Mouse (Mus musculus): ENCODE data around the gene Rpl23. TPM values are rescaled to one million over a fixed set of nuclear protein-coding genes. Genes with fewer than 3 reads are reported as not detected.
A peak's percentile ranks its signal among the peaks of the same experiment; 100 is the strongest.

Gene Rpl23
- total RNA-seq (2017) = 1,225 to 1,795 TPM (median 1,736 TPM) in 3 replicates

DNA sequence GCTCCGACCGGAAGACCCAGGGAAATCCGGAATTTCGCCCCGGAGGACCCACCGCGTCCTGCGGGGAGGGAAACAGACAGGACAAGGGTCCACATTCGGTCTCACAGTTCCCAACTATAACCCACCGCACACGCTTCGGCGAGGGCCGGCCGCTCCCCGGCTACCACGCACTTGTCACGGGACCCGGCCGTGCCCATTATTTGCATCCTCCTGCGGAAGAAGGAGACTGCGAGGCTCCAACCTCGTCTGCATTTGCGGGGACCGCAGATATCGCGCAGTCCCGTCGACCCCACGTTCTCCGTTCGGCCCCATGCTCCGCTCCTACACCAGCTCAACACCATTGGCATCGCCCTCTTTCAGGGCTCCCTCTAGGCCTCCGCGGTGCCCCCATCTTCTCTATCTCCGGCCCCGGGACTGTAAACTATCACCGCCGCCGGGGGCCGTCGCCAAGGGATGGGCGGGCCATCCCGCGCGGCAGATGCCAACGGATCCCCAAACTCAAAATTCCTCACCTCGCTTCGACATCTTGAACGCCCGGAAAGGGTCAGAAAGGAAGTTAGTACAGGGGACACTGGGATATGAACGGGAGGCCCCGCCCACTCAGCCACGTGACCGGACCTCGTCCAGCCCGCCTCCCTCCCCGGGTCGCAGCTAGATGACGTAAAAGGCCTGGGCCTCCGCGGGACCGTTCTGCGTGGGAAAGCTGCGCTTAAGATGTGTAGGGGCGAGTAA is at the start of gene Rpl23:
Gene Rpl23, minus strand, starts transcription at position 606 of the 732 bp plus-strand sequence.
- ATAC-seq (replicated peaks; ENCODE audit: insufficient number of reproducible peaks, low FRiP score, low TSS enrichment, poor library complexity, severe bottlenecking) = peak; percentile 97

DNA sequence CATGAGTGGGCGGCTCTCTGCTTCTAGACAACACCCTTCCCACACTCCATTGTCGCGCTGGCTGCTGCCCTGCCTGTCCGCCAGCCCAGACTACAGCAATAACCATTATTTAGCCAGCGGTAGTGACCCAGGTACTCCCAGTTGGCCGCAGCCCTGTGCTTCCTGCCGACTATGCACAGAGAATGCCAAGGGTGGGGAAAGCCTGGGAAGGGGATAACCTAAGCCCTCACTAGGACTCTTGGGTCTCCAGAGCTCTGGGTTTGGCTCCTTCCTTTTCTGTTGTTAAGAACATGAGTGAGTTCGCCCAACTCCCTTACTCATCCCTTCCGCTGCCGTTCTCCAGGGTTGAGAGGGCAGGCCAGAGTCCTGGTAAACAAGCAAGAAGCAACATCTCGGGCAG is 49.8 kb upstream of the Rpl23 start:
- no peak for ATAC-seq (replicated peaks; ENCODE audit: insufficient number of reproducible peaks, low FRiP score, low TSS enrichment, poor library complexity, severe bottlenecking)

DNA sequence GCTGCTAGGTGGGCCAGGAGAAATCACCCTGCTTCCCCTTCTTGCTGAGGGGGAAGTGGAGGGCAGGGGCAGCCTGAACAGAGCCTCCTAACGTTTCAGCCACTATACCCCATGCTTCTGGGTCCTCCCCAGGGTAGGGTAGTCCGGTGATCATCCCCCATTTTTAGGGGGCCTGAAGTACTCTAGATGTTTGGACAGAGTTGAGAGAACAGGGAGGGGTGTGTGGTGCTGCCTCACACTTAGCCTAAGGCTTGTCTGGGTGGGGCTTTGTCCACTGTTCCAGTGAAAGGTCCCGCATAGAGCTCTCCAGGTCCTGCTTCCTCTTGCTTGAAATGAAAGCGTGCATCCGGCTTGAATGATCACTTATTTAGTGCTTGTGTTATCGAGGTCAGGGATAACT is 48.3 kb upstream of the Rpl23 start:
- ATAC-seq (replicated peaks; ENCODE audit: insufficient number of reproducible peaks, low FRiP score, low TSS enrichment, poor library complexity, severe bottlenecking) = no peak

DNA sequence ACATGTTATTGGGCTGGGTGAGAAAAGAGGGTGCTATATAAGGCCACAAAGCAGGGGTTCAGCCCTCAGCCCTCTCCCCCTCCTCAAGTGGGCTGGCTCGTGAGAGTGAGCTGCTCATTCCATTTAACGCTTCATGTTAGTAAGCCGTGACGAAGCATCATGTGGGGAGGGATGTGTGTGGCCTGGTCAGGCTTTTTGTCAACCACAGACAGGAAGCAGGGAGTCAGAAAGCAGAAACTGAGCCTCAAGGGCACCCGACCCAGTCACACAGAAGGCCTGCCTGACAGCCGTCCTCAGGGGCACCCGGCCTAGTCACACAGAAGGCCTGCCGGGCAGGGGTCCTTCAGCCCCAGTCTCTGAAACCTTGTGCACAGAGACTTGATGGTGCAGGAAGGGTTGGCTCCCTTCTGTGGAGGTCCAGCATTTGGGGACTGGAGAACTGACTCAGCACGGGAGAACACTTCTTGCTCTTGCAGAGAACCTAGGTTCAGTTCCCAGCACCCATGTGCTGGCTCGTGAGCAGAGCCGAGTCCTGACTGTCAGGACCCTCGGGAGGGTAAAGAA is 47.8 kb upstream of the Rpl23 start:
- ATAC-seq (replicated peaks; ENCODE audit: insufficient number of reproducible peaks, low FRiP score, low TSS enrichment, poor library complexity, severe bottlenecking) = peak; percentile 78

DNA sequence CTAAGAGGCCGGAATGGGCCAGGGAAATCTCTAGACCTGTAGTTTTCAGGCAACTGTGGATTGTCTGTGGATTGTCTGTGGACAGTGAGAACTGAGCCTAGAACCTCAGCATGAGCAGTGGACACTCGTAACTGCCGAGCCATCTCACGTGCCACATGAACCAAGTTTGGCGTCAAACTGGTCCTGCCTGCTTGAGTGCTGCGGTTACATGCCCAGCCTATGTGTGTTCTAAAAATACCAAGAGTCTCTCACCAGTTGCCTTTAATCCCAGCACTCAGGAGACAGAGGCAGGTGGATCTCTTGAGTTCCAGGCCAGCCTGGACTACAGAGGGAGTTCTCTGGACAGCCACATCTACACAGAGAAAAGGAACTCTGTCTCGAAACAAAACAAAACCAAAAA is 47.1 kb upstream of the Rpl23 start:
- ATAC-seq (replicated peaks; ENCODE audit: insufficient number of reproducible peaks, low FRiP score, low TSS enrichment, poor library complexity, severe bottlenecking) = no peak

DNA sequence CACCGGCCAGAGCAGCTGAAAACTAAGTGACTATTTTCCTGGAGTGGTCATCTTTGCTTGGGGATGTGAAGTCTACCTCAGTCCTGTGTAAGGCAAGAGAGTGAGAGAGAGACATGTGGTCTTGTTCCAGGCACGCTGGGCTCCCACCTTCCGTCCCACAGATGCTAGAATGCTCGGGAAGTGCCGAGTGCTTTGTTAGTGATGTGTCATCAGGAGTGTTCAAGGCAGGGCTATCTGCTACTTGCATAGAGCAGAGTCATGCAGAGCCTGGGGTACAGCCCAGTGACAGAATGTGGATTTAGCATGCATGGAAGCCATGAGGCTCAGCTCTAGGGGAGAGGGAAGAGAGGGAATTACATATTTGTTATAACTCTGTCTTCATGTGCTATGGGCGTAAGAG is 45.4 kb upstream of the Rpl23 start:
- no peak for ATAC-seq (replicated peaks; ENCODE audit: insufficient number of reproducible peaks, low FRiP score, low TSS enrichment, poor library complexity, severe bottlenecking)

DNA sequence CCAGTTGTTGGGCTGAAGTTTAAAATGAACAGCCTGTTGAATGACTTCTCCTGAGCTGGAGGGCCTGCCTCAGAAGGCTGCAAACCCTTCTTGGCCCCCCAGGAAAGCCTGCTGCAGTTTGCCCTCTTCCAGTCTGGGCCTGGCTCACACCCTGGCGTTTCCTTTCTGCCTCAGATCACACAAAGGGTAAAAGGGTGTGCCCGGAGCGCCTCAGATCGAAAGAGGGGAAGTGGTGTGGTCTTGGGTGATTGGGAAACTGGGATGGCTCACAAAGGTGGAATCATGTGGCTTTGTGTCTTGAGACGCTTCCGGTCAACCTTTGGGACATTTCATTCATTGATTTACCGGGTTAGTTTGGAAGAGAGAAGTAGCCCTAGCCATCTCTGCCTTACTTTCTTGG is 44.2 kb upstream of the Rpl23 start:
- ATAC-seq (replicated peaks; ENCODE audit: insufficient number of reproducible peaks, low FRiP score, low TSS enrichment, poor library complexity, severe bottlenecking) = peak; percentile 61

DNA sequence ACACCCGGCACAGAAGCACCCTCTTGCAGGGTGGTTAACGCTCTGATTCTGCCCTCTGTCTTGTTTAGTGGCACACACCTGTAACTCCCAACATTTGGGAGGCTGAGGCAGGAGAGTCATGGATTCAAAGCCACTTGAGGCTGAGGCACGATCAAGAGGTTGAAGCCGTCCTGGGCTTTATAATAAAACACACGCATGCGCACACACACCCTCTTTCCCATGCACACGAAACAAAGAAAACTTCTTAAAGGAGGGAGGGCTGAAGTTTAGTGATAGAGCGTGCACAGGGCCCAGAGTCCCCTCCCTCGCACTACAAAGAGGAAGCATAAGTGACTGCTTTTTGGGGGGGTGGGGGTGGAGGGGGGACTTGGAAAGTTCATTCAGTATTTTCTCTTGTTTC is 43.7 kb upstream of the Rpl23 start:
- no peak for ATAC-seq (replicated peaks; ENCODE audit: insufficient number of reproducible peaks, low FRiP score, low TSS enrichment, poor library complexity, severe bottlenecking)

DNA sequence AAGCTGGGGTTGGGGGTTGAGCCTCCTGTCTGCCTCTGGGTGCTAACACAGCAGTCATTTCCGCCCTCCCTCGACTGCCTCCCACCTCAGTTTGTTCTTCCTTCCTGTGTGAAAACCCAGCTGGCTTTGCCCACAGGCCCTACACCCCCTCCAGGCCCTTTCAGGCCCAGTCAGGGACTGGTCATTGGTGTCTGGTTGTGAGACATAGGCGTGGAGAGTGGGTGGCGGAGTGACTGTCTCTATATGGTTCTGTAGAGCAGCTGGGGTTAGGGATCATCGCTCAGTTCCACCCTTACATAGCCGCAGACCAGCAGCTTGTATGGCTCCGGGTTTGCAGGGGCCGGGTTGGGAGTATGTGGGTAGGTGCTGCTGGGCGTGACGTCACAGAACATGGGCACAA is 43.1 kb upstream of the Rpl23 start:
- ATAC-seq (replicated peaks; ENCODE audit: insufficient number of reproducible peaks, low FRiP score, low TSS enrichment, poor library complexity, severe bottlenecking) = peak; percentile 23

DNA sequence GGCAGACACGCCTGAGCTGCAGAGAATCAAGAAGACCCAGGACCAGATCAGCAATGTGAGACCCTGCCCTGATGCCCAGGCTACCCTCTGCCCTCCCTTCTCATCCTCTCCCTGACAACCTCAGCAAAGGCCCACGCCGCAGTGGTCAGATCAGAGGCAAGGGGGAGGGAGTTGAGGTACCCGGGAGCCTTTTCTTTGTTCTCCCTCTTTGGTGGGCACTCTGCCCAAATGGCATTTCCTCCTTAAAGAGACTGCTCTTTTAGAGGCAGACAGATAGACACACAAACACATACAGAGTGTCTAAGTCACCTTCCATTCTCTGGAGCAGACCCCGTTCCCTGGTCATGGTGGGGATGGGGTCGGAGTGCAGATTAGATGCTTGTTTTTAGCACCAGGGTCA is 42.7 kb upstream of the Rpl23 start:
- no peak for ATAC-seq (replicated peaks; ENCODE audit: insufficient number of reproducible peaks, low FRiP score, low TSS enrichment, poor library complexity, severe bottlenecking)

DNA sequence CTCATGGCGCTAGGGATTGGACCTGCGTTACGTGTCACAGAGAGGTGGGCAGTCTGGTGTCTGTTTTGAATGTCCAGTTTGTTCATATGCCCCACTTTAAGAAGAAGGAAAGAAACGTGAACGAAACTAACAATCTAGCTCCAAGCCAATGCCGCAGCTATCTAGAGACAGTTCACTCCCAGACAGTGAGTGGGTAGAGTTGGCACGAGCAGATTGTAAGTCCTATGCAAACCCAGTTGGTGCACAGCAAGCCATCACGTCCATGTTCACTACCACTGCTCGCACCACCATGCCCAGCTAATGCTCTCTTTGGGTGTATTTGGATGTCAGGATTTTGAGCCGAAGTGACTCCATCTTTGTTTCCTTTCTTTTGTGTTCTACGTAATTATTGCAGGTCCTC is 41.9 kb upstream of the Rpl23 start:
- no peak for ATAC-seq (replicated peaks; ENCODE audit: insufficient number of reproducible peaks, low FRiP score, low TSS enrichment, poor library complexity, severe bottlenecking)

DNA sequence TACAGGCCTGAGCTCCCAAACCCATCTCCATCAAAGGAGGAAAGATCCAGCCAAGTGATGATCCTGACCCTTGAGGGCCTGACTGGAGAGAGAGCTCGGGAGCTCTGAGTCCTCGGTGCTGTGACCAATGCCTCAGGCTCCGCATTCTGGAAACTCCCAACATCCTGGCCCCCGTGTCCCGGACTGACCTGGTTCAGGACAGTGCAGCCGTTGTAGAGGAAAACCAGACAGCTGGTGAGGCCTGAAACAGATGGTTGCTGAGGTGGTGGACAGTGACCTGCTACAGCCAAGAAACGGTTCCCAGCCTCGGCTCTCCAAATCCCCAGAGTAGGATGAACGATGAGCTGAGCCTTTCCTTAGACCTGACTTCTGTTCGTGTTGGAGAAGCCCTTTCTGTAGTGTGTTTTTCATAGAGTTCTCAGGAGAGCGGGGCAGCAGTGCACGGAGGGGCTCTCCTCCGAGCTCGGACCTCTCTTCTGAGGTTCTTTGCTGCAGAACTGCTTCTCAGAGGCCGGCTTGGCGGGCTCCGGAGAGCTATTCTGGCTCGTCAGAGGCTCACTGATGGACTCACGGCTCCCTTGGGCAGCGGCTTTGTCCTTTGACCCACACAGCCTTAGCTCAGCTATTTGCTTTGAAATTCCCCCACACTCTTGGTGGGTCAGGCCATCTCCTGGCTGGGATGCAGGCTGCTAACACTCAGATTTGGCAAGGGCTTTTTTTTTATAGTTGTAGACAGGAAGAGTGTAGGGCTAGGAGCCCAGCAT is 40.8 kb upstream of the Rpl23 start:
- no peak for ATAC-seq (replicated peaks; ENCODE audit: insufficient number of reproducible peaks, low FRiP score, low TSS enrichment, poor library complexity, severe bottlenecking)

DNA sequence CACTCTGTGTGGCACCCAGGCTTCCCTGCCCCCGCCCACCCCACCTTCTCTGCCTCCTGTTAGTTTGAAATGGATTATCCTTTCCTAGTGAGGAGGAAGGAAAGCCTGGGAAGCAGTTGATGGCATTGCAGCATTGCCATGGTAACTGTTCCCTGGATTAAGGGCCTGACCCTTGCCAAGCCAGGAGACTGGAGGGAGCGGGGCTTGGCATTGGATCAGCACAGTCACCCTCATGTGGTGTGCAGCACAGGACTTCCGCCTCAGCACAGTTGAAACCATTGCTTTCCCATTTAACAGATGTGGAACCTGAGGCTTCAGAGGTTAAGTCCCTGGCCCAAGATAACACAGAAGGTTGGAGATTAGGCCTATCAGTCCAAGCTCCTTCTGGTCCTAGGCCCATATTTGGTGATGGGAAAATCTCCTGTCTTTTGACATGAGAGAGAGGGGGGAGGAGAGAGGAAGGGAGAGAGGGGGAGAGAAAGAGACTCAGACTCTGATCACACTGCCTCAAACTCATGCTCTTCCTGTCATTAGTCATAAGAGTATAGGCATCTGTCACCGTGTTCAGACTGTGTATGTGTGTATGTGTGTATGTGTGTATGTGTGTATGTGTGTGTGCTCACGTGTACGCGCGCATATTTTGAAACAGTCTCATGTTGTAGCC is 39.3 kb upstream of the Rpl23 start:
- ATAC-seq (replicated peaks; ENCODE audit: insufficient number of reproducible peaks, low FRiP score, low TSS enrichment, poor library complexity, severe bottlenecking) = no peak

DNA sequence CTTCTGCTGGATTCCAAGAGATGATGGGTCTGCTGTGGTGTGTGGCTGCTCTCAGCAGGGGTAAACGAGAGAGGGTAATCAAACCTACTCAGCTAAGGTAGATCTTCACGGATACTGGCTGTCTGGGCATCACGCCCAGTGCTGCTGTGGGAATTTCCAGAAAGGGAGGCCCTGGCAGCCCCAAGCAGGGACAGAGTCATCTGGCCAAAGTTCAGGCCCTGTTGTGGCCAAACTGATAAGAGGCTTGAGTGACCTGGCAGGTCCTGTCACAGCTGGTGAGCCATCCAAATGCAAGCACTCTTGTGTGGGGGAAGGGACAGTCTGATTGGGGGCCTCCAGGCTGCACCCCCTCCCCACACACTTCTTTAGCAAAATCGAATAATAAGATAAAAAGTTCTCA is 38.6 kb upstream of the Rpl23 start:
- no peak for ATAC-seq (replicated peaks; ENCODE audit: insufficient number of reproducible peaks, low FRiP score, low TSS enrichment, poor library complexity, severe bottlenecking)

DNA sequence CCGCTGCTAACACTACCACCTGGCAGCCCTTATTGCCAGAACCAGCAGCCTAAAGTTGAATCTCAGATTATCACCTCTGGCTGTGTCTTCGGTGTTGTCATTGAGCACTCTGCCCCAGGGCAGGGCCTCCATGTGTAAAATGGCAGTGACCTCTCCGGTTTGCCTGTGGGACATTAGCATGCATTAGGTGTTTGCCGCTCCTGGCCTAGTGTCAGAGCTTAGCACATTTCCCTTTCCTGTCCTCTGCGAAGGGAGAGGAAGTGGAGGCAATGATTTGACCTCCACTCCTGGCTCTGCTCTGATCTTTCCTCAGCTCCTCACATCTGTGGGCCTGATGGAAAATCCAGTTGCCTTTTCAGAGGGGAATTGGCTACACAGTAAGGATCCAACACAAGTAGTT is 37.7 kb upstream of the Rpl23 start:
- ATAC-seq (replicated peaks; ENCODE audit: insufficient number of reproducible peaks, low FRiP score, low TSS enrichment, poor library complexity, severe bottlenecking) = no peak

DNA sequence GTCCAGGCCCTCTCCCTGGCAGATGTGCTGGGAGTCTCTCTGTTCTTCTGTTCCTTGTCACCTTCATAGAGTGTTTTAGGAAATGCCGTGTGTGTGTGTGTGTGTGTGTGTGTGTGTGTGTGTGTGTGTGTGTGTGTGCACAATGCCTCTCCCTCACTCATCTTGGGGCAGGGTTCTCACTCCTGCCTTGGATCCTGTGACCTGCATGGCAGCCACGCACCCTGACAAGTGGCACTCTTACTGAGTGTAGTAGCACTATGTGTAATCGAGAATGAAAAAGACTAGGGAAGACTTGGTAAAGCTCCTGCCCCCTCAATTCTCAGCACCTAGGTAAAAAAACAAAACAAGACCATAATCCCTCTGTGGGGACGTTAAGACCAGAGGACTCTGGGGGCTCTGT is 36.9 kb upstream of the Rpl23 start:
- no peak for ATAC-seq (replicated peaks; ENCODE audit: insufficient number of reproducible peaks, low FRiP score, low TSS enrichment, poor library complexity, severe bottlenecking)

DNA sequence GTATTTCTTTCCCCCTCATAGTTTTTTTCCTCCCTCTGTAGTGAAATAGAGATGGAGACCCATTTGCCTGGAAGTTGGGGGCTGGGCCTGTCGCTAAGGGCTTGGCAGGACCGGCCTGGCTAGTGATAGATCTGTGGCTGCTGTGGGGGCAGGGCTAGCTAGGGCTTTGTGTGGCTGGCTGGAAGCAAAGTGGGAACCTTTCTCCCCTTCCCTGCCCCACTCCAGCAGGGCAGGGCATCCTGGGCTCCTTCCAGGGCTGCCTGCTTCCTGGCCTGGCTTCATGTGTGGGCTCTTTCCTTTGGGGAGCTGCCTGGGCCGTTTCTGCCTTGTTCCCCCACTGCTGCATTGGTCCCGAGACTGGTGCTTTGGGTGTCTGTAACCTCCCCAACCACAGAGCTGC is 36.3 kb upstream of the Rpl23 start:
- ATAC-seq (replicated peaks; ENCODE audit: insufficient number of reproducible peaks, low FRiP score, low TSS enrichment, poor library complexity, severe bottlenecking) = no peak

DNA sequence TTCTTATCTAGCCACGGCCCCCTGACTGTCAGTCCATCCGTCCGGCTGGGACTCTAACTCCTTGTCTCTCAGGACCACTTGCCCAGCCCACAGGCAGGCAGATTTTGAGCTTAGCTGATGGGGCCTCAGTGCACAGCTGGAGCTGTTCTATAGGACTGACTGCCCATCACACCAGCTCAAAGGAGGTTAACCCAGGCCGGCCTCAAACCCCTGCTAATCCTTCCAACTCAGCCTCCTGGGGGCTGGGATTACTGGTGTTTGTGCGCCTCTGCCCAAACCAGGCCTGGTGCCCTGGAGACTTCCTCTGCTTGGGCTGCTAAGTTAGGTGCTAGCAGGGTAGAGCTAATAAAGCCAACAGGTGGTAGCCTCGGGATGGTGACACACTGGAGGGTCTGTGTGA is 35.8 kb upstream of the Rpl23 start:
- ATAC-seq (replicated peaks; ENCODE audit: insufficient number of reproducible peaks, low FRiP score, low TSS enrichment, poor library complexity, severe bottlenecking) = no peak

DNA sequence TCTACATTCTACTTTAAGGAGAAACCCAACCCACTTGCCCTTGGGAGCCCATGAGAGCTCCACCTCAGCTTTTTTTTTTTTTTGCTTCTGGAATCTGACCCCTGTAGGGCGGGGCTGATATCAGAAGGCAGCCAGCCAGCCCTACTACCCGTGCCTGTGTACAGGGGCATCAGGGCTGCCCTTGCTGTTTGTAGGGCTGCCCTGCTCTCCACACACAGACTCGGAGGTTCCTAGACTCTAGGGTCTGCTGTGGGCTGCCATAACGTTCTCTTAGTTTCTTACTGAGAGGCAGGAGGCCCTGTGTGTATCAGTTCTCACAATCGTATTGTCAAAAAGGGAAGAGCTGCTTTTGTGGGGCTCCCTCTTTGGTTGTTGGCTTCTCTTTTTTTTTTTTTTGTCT is 35.1 kb upstream of the Rpl23 start:
- ATAC-seq (replicated peaks; ENCODE audit: insufficient number of reproducible peaks, low FRiP score, low TSS enrichment, poor library complexity, severe bottlenecking) = no peak

DNA sequence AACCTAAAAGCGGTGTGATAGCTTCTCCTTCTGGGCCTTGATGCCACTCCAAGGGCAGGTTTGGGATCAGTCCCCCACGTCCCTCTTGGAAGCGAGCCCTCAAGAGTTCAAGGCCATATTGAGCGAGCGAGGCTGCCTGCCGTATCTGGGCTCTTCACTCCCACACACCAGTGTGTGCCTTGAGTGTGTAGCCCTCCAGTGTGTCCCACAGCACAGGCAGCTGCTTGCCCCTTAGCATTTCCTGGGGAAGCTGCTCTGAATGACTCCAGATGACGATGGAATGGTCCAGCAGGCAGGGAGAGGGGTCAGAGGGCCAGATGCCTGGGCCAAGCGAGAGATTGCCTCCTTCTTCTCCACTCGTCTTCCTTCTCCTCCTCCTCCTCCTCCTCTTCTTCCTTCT is 34.7 kb upstream of the Rpl23 start:
- no peak for ATAC-seq (replicated peaks; ENCODE audit: insufficient number of reproducible peaks, low FRiP score, low TSS enrichment, poor library complexity, severe bottlenecking)

All from monocyte, adult 5-6 weeks (primary cell).